Mouse (Mus musculus): ENCODE measurements at regions not wholly inside any gene's neighbourhood (a gene's known extent, or its start where the extent isn't known, plus 50 kb on each side); places are given as distances from the start of the nearest gene placed in this dataset.

- peak overlapping the region; percentile 32 for H3K4me2 ChIP-seq (ENCODE audit: low read depth, low read length, poor library complexity, severe bottlenecking)
- H3K4me3 ChIP-seq (ENCODE audit: low read depth, low read length) = no peak overlapping the region
- DNase-seq (ENCODE audit: low spot score) = peak; percentile 22
- WGBS = 14% methylated on average over 9 of the region's 9 CpGs
- no peaks in the 10 kb centered on the region for H3K36me3 ChIP-seq (ENCODE audit: insufficient read depth, low read length)
- H3K4me1 ChIP-seq (ENCODE audit: insufficient read depth, low read length) = 0 out of 2 replicates have a peak, but pooled peaks cover 5% of the 10 kb centered on the region
- no peaks in the 10 kb centered on the region for H3K27me3 ChIP-seq (ENCODE audit: insufficient read depth, low read length)
- H3K9me3 ChIP-seq (ENCODE audit: low read length) = no peaks in the 10 kb centered on the region
- H3K27ac ChIP-seq (ENCODE audit: low read depth, low read length) = no peak overlapping the region
- TF ChIP-seq CTCF (IDR thresholded peaks at IDR 0.05) = no peak
- H3K9ac ChIP-seq (replicated peaks; ENCODE audit: low read length, poor library complexity, severe bottlenecking) = no peak overlapping the region
- ATAC-seq (ENCODE audit: low FRiP score) = 0 out of 2 replicates have a peak, but pooled peaks have one; percentile 20
These were observed 85.9 kb downstream of the Kbtbd8 start for GRCm38 (mm10) chr6:95202978-95203377.

- TF ChIP-seq CTCF (IDR thresholded peaks at IDR 0.05) = no peak
- H3K9ac ChIP-seq (replicated peaks; ENCODE audit: low read length, poor library complexity, severe bottlenecking) = no peak overlapping the region
- H3K27me3 ChIP-seq (ENCODE audit: insufficient read depth, low read length) = no peaks in the 10 kb centered on the region
- H3K4me2 ChIP-seq (ENCODE audit: low read depth, low read length, poor library complexity, severe bottlenecking) = no peak overlapping the region
- ATAC-seq (ENCODE audit: low FRiP score) (no peak), DNase-seq (ENCODE audit: low spot score) (no peak)
- H3K27ac ChIP-seq (ENCODE audit: low read depth, low read length) = no peak overlapping the region
- H3K36me3 ChIP-seq (ENCODE audit: insufficient read depth, low read length) = no peaks in the 10 kb centered on the region
- H3K4me3 ChIP-seq (ENCODE audit: low read depth, low read length) = no peak overlapping the region
- 72% methylated on average over 3 of the region's 3 CpGs for WGBS
- no peaks in the 10 kb centered on the region for H3K9me3 ChIP-seq (ENCODE audit: low read length)
- 0 out of 2 replicates have a peak, but pooled peaks cover 5% of the 10 kb centered on the region for H3K4me1 ChIP-seq (ENCODE audit: insufficient read depth, low read length)
These were observed 87.2 kb downstream of the Kbtbd8 start for GRCm38 (mm10) chr6:95204231-95204630.

- Histone ChIP-seq H3K27ac (ENCODE audit: low read depth, low read length) (no peak overlapping the region), H3K4me2 (ENCODE audit: low read depth, low read length, poor library complexity, severe bottlenecking) (no peak overlapping the region), H3K27me3 (ENCODE audit: insufficient read depth, low read length) (no peaks in the 10 kb centered on the region), H3K36me3 (ENCODE audit: insufficient read depth, low read length) (no peaks in the 10 kb centered on the region), H3K9me3 (ENCODE audit: low read length) (no peaks in the 10 kb centered on the region), H3K9ac (replicated peaks; ENCODE audit: low read length, poor library complexity, severe bottlenecking) (no peak overlapping the region), H3K4me1 (ENCODE audit: insufficient read depth, low read length) (0 out of 2 replicates have a peak, but pooled peaks cover 5% of the 10 kb centered on the region), H3K4me3 (ENCODE audit: low read depth, low read length) (no peak overlapping the region)
- DNase-seq (ENCODE audit: low spot score) = peak; percentile 34
- ATAC-seq (ENCODE audit: low FRiP score) = no peak
- peak; percentile 73 for TF ChIP-seq CTCF (IDR thresholded peaks at IDR 0.05)
- 44% methylated on average over 2 of the region's 2 CpGs for WGBS
These were observed 90.0 kb downstream of the Kbtbd8 start for GRCm38 (mm10) chr6:95207063-95207462.

- Histone ChIP-seq H3K36me3 (ENCODE audit: insufficient read depth, low read length) (no peaks in the 10 kb centered on the region), H3K9ac (replicated peaks; ENCODE audit: low read length, poor library complexity, severe bottlenecking) (no peak overlapping the region), H3K27ac (ENCODE audit: low read depth, low read length) (no peak overlapping the region), H3K4me3 (ENCODE audit: low read depth, low read length) (no peak overlapping the region), H3K9me3 (ENCODE audit: low read length) (no peaks in the 10 kb centered on the region), H3K4me2 (ENCODE audit: low read depth, low read length, poor library complexity, severe bottlenecking) (no peak overlapping the region), H3K4me1 (ENCODE audit: insufficient read depth, low read length) (no peaks in the 10 kb centered on the region), H3K27me3 (ENCODE audit: insufficient read depth, low read length) (no peaks in the 10 kb centered on the region)
- WGBS = 31% methylated on average over 6 of the region's 6 CpGs
- DNase-seq (ENCODE audit: low spot score) (peak; percentile 66), ATAC-seq (ENCODE audit: low FRiP score) (no peak)
- TF ChIP-seq CTCF (IDR thresholded peaks at IDR 0.05) = peak; percentile 82
These were observed 100.4 kb downstream of the Kbtbd8 start for GRCm38 (mm10) chr6:95217431-95217830.

GRCm38 (mm10) chr6:95218830-95219229 lies 101.8 kb downstream of the Kbtbd8 start:
- no peaks in the 10 kb centered on the region for H3K4me1 ChIP-seq (ENCODE audit: insufficient read depth, low read length)
- no peak overlapping the region for H3K4me3 ChIP-seq (ENCODE audit: low read depth, low read length)
- ATAC-seq (ENCODE audit: low FRiP score) (no peak), DNase-seq (ENCODE audit: low spot score) (no peak)
- no peak for TF ChIP-seq CTCF (IDR thresholded peaks at IDR 0.05)
- H3K4me2 ChIP-seq (ENCODE audit: low read depth, low read length, poor library complexity, severe bottlenecking) = no peak overlapping the region
- 76% methylated on average over 3 of the region's 3 CpGs for WGBS
- H3K9me3 ChIP-seq (ENCODE audit: low read length) = no peaks in the 10 kb centered on the region
- H3K27me3 ChIP-seq (ENCODE audit: insufficient read depth, low read length) = no peaks in the 10 kb centered on the region
- H3K9ac ChIP-seq (replicated peaks; ENCODE audit: low read length, poor library complexity, severe bottlenecking) = no peak overlapping the region
- H3K27ac ChIP-seq (ENCODE audit: low read depth, low read length) = no peak overlapping the region
- no peaks in the 10 kb centered on the region for H3K36me3 ChIP-seq (ENCODE audit: insufficient read depth, low read length)

- peak; percentile 97 for TF ChIP-seq CTCF (IDR thresholded peaks at IDR 0.05)
- WGBS = 25% methylated on average over 7 of the region's 7 CpGs
- H3K4me3 ChIP-seq (ENCODE audit: low read depth, low read length) = no peak overlapping the region
- H3K4me2 ChIP-seq (ENCODE audit: low read depth, low read length, poor library complexity, severe bottlenecking) = no peak overlapping the region
- peak; percentile 87 for DNase-seq (ENCODE audit: low spot score)
- no peak overlapping the region for H3K27ac ChIP-seq (ENCODE audit: low read depth, low read length)
- no peaks in the 10 kb centered on the region for H3K9me3 ChIP-seq (ENCODE audit: low read length)
- H3K27me3 ChIP-seq (ENCODE audit: insufficient read depth, low read length) = no peaks in the 10 kb centered on the region
- H3K9ac ChIP-seq (replicated peaks; ENCODE audit: low read length, poor library complexity, severe bottlenecking) = no peak overlapping the region
- no peaks in the 10 kb centered on the region for H3K4me1 ChIP-seq (ENCODE audit: insufficient read depth, low read length)
- ATAC-seq (ENCODE audit: low FRiP score) = no peak
- H3K36me3 ChIP-seq (ENCODE audit: insufficient read depth, low read length) = no peaks in the 10 kb centered on the region
These were observed 98.4 kb upstream of the Gm10234 start for GRCm38 (mm10) chr6:95223537-95223936.
